Mouse (Mus musculus): ENCODE results near the gene Stmnd1. TPM values are rescaled to one million over a fixed set of nuclear protein-coding genes. Genes with fewer than 3 reads are reported as not detected.
"Not testable (repeated sequence)": the region's sequence is repeated elsewhere in the genome, so short reads cannot be mapped to it uniquely, and the experiment has no call there.

Stmnd1 gene
- polyA plus RNA-seq, 1 experiment from 2014 or later = not detected

DNA sequence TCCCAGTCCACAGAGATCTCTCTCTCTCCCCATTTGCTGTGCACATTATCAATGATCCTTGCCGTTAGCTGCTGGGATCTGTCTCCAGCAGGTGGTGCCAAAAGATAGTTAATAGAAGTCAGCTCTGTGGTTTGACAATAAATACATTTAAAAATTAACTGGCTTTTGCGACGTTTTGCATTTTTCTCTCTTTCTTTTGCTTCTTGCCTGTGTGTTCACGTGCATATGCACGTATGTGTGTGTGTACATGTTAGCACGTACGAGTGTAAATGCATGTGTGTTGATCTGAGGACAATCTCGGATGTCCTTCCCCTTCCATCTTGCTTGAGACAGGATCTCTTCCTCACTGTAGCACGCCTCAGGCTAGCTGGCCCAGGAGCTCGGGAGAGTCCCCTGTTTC lies 37.3 kb downstream of the Stmnd1 start:
- H3K27ac ChIP-seq = no peak overlapping the region
- H3K9me3 ChIP-seq = no peaks in the 10 kb centered on the region
- no peak overlapping the region for H3K4me3 ChIP-seq
- H3K36me3 ChIP-seq = no peaks in the 10 kb centered on the region
- H3K4me1 ChIP-seq (replicated peaks) = no peaks in the 10 kb centered on the region
- WGBS = 61% methylated on average over 10 of the region's 10 CpGs
- DNase-seq (ENCODE audit: low spot score) = peak; percentile 27
- no peaks in the 10 kb centered on the region for H3K27me3 ChIP-seq (ENCODE audit: insufficient read depth, poor library complexity, severe bottlenecking)

DNA sequence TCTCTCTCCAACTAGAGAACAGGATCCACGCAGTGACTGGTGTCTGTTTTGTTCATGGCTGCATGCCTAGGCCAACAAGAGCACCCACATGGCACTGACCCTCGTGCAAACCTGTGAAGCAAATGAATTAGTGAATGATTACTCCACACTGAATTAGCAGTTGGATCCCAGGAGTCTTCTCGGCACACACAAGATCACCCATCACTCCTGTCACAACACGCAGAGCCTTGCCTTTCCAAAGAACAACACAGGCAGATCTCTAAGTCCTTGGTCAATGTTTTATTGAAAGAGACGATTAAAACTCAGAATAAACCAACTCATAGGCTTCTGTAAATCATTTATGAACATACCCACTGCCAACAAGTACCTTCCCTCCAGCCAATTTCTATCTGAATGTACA lies 39.7 kb downstream of the Stmnd1 start:
- H3K9me3 ChIP-seq = no peaks in the 10 kb centered on the region
- H3K4me3 ChIP-seq = no peak overlapping the region
- 84% methylated on average over 5 of the region's 5 CpGs for WGBS
- no peaks in the 10 kb centered on the region for H3K4me1 ChIP-seq (replicated peaks)
- H3K27ac ChIP-seq = no peak overlapping the region
- no peaks in the 10 kb centered on the region for H3K36me3 ChIP-seq
- DNase-seq (ENCODE audit: low spot score) = no peak
- no peaks in the 10 kb centered on the region for H3K27me3 ChIP-seq (ENCODE audit: insufficient read depth, poor library complexity, severe bottlenecking)

DNA sequence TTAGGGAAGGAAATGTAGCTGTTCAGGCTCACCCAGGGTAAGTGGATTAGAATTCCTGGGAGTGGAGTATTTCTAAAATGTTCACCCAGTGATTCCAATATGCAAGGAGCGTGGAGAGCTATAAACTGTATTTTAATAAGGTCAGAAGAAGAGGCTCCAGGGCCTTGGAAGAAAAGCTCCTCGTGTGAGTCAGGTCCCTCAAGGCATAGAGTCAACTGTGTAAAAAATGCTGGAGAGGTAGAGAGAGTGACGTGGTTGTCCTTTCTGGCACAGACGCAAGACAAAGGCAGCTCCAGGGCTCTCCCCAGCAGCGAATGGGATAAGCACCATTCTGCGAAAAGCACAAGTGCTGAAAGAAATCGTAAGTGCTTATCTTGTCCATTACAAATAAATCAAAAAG lies 41.6 kb downstream of the Stmnd1 start:
- H3K36me3 ChIP-seq = no peaks in the 10 kb centered on the region
- 93% methylated on average over 7 of the region's 7 CpGs for WGBS
- no peaks in the 10 kb centered on the region for H3K27me3 ChIP-seq (ENCODE audit: insufficient read depth, poor library complexity, severe bottlenecking)
- H3K9me3 ChIP-seq = no peaks in the 10 kb centered on the region
- H3K4me3 ChIP-seq = no peak overlapping the region
- no peak for DNase-seq (ENCODE audit: low spot score)
- no peaks in the 10 kb centered on the region for H3K4me1 ChIP-seq (replicated peaks)
- H3K27ac ChIP-seq = no peak overlapping the region

DNA sequence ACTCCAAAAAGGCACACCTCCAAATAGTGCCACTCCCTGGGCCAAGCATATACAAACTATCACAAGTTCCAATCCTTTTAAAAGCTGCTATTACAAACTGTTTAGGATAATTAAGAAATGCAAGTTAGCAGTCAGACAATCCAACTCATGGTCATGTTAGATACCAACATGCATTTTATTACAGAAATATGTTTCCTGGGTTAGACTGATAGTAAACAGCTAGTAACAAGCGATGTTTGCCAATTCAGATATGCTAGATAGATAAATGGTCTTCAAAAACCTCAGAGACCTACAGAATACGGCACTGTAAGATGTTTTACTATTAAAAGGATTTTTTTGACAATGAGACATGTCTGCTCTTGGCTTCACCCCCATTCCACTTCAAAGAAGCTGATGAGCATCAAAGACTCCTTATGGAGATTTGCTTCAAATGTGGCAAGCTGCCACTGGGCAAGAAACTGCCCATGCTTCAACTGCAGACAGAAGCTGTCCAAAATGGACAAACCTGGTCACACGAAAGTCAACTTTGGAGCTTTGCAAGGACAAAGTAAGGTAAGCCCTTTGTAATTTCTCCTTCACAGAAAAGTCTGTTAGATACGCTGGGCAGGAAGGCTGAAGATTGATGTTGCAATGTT lies 52.9 kb downstream of the Stmnd1 start:
- no peaks in the 10 kb centered on the region for H3K36me3 ChIP-seq
- no peaks in the 10 kb centered on the region for H3K27me3 ChIP-seq (ENCODE audit: insufficient read depth, poor library complexity, severe bottlenecking)
- no peak overlapping the region for H3K27ac ChIP-seq
- no peak overlapping the region for H3K4me3 ChIP-seq
- WGBS = 84% methylated on average over 4 of the region's 4 CpGs
- DNase-seq (ENCODE audit: low spot score) = no peak
- no peaks in the 10 kb centered on the region for H3K9me3 ChIP-seq
- H3K4me1 ChIP-seq (replicated peaks) = no peaks in the 10 kb centered on the region

DNA sequence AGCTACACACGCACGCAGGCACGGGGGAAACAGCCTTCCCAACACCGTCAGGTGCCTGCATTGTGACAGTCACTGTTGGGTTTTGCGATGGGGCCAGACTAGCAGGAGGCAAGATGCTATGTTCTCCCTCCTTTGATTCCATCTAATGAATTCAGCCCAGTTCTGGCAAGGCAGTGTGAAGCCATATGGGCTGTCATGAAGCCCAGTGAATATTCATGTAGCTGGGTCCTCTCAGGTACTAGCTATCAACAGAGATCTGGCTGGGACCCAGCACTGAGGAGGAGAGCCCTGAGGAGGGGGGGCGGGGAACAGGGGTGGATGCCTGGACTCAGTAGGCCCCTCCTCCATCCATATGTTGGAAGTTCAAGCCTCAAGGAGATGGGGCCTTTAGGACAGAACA lies 61.5 kb downstream of the Stmnd1 start:
- no peak for DNase-seq (ENCODE audit: low spot score)
- H3K4me1 ChIP-seq (replicated peaks) = no peaks in the 10 kb centered on the region
- no peaks in the 10 kb centered on the region for H3K36me3 ChIP-seq
- H3K4me3 ChIP-seq = no peak overlapping the region
- no peaks in the 10 kb centered on the region for H3K27me3 ChIP-seq (ENCODE audit: insufficient read depth, poor library complexity, severe bottlenecking)
- no peak overlapping the region for H3K27ac ChIP-seq
- 82% methylated on average over 6 of the region's 6 CpGs for WGBS
- H3K9me3 ChIP-seq = peaks cover 10% of the 10 kb centered on the region

DNA sequence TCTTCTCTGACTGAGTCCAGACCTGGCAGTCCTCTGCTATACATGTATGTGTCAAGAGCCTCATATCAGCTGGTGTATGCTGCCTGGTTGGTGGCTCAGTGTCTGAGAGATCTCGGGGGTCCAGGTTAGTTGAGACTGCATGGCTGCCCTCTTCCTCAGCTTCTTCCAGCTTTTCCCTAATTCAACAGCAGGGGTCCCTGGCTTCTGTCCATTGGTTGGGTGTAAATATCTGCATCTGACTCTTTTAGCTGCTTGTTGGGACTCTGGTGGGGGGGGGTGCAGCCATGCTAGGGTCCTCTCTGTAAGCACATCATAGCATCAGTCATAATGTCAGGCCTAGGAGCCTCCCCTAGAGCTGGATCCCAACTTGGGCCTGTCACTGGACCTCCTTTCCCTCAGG lies 62.8 kb downstream of the Stmnd1 start:
- not testable (repeated sequence) for H3K4me1 ChIP-seq (replicated peaks); H3K27me3 ChIP-seq (ENCODE audit: insufficient read depth, poor library complexity, severe bottlenecking); H3K36me3 ChIP-seq; H3K4me3 ChIP-seq; H3K27ac ChIP-seq; DNase-seq (ENCODE audit: low spot score)
- peaks cover 10% of the 10 kb centered on the region for H3K9me3 ChIP-seq
- WGBS = 80% methylated on average over 1 of the region's 1 CpGs

GRCm38 (mm10) chr13:46337791-46338190 lies 64.3 kb downstream of the Stmnd1 start:
- Histone ChIP-seq H3K4me3 (no peak overlapping the region), H3K27me3 (ENCODE audit: insufficient read depth, poor library complexity, severe bottlenecking) (no peaks in the 10 kb centered on the region), H3K27ac (no peak overlapping the region), H3K4me1 (replicated peaks) (no peaks in the 10 kb centered on the region), H3K9me3 (peaks cover 3% of the 10 kb centered on the region; the same call in 1 of the 2 replicates), H3K36me3 (no peaks in the 10 kb centered on the region)
- 89% methylated on average over 2 of the region's 2 CpGs for WGBS
- DNase-seq (ENCODE audit: low spot score) = no peak

DNA sequence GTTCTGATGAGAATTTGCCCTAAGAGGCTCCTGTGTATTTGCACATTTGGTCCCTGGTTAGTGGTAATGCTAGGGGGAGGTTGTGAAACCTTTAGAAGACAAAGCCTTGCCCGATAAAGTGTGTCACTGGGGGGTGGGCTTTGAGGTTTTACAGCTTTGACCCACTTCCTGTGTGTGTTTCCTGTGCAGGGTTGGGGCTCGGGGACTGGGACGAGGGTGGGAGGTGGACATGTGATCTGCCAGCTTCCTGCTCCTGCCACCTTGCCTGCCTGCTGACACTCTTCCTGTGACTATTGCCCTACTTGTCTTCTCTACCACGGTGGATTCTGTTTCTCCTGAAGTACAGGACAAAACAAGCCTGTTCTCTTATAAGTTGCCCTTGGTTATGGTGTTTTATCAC lies 66.4 kb downstream of the Stmnd1 start:
- Histone ChIP-seq H3K9me3 (no peaks in the 10 kb centered on the region), H3K27me3 (ENCODE audit: insufficient read depth, poor library complexity, severe bottlenecking) (no peaks in the 10 kb centered on the region), H3K4me3 (no peak overlapping the region), H3K36me3 (no peaks in the 10 kb centered on the region), H3K27ac (no peak overlapping the region), H3K4me1 (replicated peaks) (no peaks in the 10 kb centered on the region)
- WGBS = 66% methylated on average over 4 of the region's 4 CpGs
- no peak for DNase-seq (ENCODE audit: low spot score)

DNA sequence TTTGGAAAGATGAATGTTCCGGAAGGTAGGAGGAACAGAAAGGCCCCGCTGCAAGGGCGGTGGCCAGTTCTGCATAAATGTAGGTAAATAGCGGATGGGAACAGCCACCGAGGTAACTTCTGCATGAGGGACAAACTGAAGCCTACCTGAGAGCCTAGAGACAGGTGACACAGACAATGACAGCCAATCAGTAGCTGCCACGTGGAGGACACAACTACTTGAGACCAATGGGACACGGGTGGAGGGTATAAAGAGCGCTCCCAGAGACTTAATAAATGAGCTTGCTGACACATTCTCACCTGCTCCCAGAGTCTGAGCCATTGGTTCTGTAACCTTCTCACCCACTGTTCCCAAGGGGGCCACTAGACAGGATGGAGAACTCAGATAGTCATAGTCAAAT lies 67.1 kb downstream of the Stmnd1 start:
- Histone ChIP-seq H3K4me3 (no peak overlapping the region), H3K4me1 (replicated peaks) (no peaks in the 10 kb centered on the region), H3K9me3 (no peaks in the 10 kb centered on the region), H3K27me3 (ENCODE audit: insufficient read depth, poor library complexity, severe bottlenecking) (no peaks in the 10 kb centered on the region), H3K27ac (no peak overlapping the region), H3K36me3 (no peaks in the 10 kb centered on the region)
- WGBS = 91% methylated on average over 8 of the region's 8 CpGs
- DNase-seq (ENCODE audit: low spot score) = no peak

- no peaks in the 10 kb centered on the region for H3K4me1 ChIP-seq (replicated peaks)
- H3K27ac ChIP-seq = no peak overlapping the region
- DNase-seq (ENCODE audit: low spot score) = no peak
- no peak overlapping the region for H3K4me3 ChIP-seq
- WGBS = 72% methylated on average over 5 of the region's 5 CpGs
- H3K36me3 ChIP-seq = no peaks in the 10 kb centered on the region
- H3K27me3 ChIP-seq (ENCODE audit: insufficient read depth, poor library complexity, severe bottlenecking) = no peaks in the 10 kb centered on the region
- no peaks in the 10 kb centered on the region for H3K9me3 ChIP-seq
Observed at GRCm38 (mm10) chr13:46341419-46341818, 67.9 kb downstream of the Stmnd1 start.

GRCm38 (mm10) chr13:46343226-46343625 lies 69.7 kb downstream of the Stmnd1 start:
- H3K27me3 ChIP-seq (ENCODE audit: insufficient read depth, poor library complexity, severe bottlenecking) = no peaks in the 10 kb centered on the region
- WGBS = 84% methylated on average over 7 of the region's 7 CpGs
- DNase-seq (ENCODE audit: low spot score) = no peak
- H3K36me3 ChIP-seq = no peaks in the 10 kb centered on the region
- no peaks in the 10 kb centered on the region for H3K4me1 ChIP-seq (replicated peaks)
- no peak overlapping the region for H3K27ac ChIP-seq
- H3K9me3 ChIP-seq = no peaks in the 10 kb centered on the region
- H3K4me3 ChIP-seq = no peak overlapping the region

- Histone ChIP-seq H3K27ac (no peak overlapping the region), H3K9me3 (no peaks in the 10 kb centered on the region)
- 89% methylated on average over 10 of the region's 10 CpGs for WGBS
Observed at GRCm38 (mm10) chr13:46346830-46347512, 73.5 kb downstream of the Stmnd1 start.

GRCm38 (mm10) chr13:46349664-46350063 lies 76.1 kb downstream of the Stmnd1 start:
- Histone ChIP-seq H3K4me1 (replicated peaks) (0 out of 2 replicates have a peak, but pooled peaks cover 2% of the 10 kb centered on the region), H3K36me3 (no peaks in the 10 kb centered on the region), H3K27me3 (ENCODE audit: insufficient read depth, poor library complexity, severe bottlenecking) (0 out of 2 replicates have a peak, but pooled peaks cover 6% of the 10 kb centered on the region), H3K9me3 (no peaks in the 10 kb centered on the region), H3K27ac (no peak overlapping the region), H3K4me3 (no peak overlapping the region)
- WGBS = 74% methylated on average over 3 of the region's 3 CpGs
- no peak for DNase-seq (ENCODE audit: low spot score)

More at GRCm38 (mm10) chr13:46346830-46347512, 73.5 kb downstream of the Stmnd1 start:
- no peaks in the 10 kb centered on the region for H3K36me3 ChIP-seq
- no peaks in the 10 kb centered on the region for H3K27me3 ChIP-seq (ENCODE audit: insufficient read depth, poor library complexity, severe bottlenecking)
- H3K4me1 ChIP-seq (replicated peaks) = 0 out of 2 replicates have a peak, but pooled peaks cover 2% of the 10 kb centered on the region
- no peak overlapping the region for H3K4me3 ChIP-seq
- no peak for DNase-seq (ENCODE audit: low spot score)

Measured in hindbrain, embryonic 10.5 days (tissue).